8 mouse cellular contexts compared by ENCODE assay signal in the genomic region with DNA sequence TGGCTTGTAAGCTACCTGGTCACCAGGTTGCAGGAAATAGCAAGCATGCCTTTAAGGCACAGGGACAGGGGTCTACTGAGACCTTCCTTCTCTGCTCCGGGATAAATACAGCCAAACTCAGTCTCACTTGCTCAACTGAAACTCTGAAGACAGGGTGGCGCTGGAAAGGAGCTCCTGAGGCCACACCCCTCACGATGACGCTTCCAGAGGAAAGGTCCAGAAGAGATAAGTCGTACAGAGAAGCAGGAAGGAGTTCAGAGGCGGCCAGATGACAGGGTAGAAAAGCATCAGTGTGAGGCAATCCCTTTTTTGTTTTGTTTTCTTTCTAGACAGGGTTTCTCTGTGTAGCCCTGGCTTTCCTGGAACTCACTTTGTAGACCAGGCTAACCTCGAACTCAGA. TPM values are rescaled to one million over a fixed set of nuclear protein-coding genes. Genes with fewer than 3 reads are reported as not detected.
DNase-seq lines count a peak whose midpoint lies in the region; ATAC-seq and TF ChIP-seq lines count a peak whose summit lies in the region.
"Had no signal": no experiment of that assay in that cellular context is flagged by ENCODE, and none has a peak within 500 bp of the region (broad histone marks: within the 10 kb centered on the region; RNA-seq: fewer than 3 reads in every experiment).

No protein-coding gene starts in this region.

- ATAC-seq in G1E (ENCODE audit: extremely low read depth, insufficient number of reproducible peaks, low FRiP score, poor library complexity, severe bottlenecking), result peak; percentile 62
- no peak for ATAC-seq in lung, embryonic 14.5 days (ENCODE audit: insufficient read depth)

- TF ChIP-seq CTCF in G1E (IDR thresholded peaks at IDR 0.05; ENCODE audit: low read depth, low read length), result no peak
- TF ChIP-seq CTCF in lung, embryonic 14.5 days (IDR thresholded peaks at IDR 0.05; ENCODE audit: low read depth), result no peak

- DNase-seq in G1E (ENCODE audit: low spot score), result peak; percentile 77
- peak; percentile 83 for DNase-seq in adrenal gland, postnatal 14 days
- DNase-seq in heart, postnatal 14 days, result peak; percentile 58 to 75
- DNase-seq in lung, embryonic 14.5 days, result peak; percentile 34
- DNase-seq in thymus, postnatal 0 days (ENCODE audit: low spot score), result peak; percentile 56
- DNase-seq in embryonic facial prominence, embryonic 10.5 days (ENCODE audit: low spot score), result no peak
- no peak for DNase-seq in cerebellum, postnatal 4 days (ENCODE audit: low spot score in 2 of 2)

- H3K9ac ChIP-seq in lung, embryonic 14.5 days, result no peak overlapping the region

- H3K4me2 ChIP-seq in lung, embryonic 14.5 days, result no peak overlapping the region

- peaks cover 52% of the 10 kb centered on the region for H3K36me3 ChIP-seq in G1E (replicated peaks)
- no peaks in the 10 kb centered on the region for H3K36me3 ChIP-seq in lung, embryonic 14.5 days (ENCODE audit: insufficient read depth)
- no peaks in the 10 kb centered on the region for H3K36me3 ChIP-seq in embryonic facial prominence, embryonic 10.5 days (replicated peaks)

- no peak overlapping the region for H3K27ac ChIP-seq in lung, embryonic 14.5 days (ENCODE audit: low read depth)
- no peak overlapping the region for H3K27ac ChIP-seq in embryonic facial prominence, embryonic 10.5 days (replicated peaks)

- H3K4me1 ChIP-seq in G1E (ENCODE audit: insufficient read depth, low read depth, low read length), result peaks cover 92% of the 10 kb centered on the region
- H3K4me1 ChIP-seq in lung, embryonic 14.5 days (ENCODE audit: insufficient read depth), result no peaks in the 10 kb centered on the region
- H3K4me1 ChIP-seq in embryonic facial prominence, embryonic 10.5 days, result no peaks in the 10 kb centered on the region

- intact Hi-C loops in heart, postnatal 14 days (cut with DNase I), result no loop called here

- peak overlapping the region; percentile 47; the same call in 1 of the 2 replicates for H3K4me3 ChIP-seq in G1E (ENCODE audit: low read depth, low read length)
- no peak overlapping the region for H3K4me3 ChIP-seq in lung, embryonic 14.5 days (ENCODE audit: low read depth, low read length)
- no peak overlapping the region for H3K4me3 ChIP-seq in embryonic facial prominence, embryonic 10.5 days
- H3K4me3 ChIP-seq: myocyte had no signal

- no peaks in the 10 kb centered on the region for H3K9me3 ChIP-seq in G1E (replicated peaks)
- no peaks in the 10 kb centered on the region for H3K9me3 ChIP-seq in lung, embryonic 14.5 days (ENCODE audit: low read depth, low read length)
- no peaks in the 10 kb centered on the region for H3K9me3 ChIP-seq in embryonic facial prominence, embryonic 10.5 days

- 35% methylated on average over 7 of the region's 7 CpGs for WGBS in lung, embryonic 14.5 days
- 55% methylated on average over 7 of the region's 7 CpGs for WGBS in embryonic facial prominence, embryonic 10.5 days

- no peaks in the 10 kb centered on the region for H3K27me3 ChIP-seq in G1E (ENCODE audit: insufficient read depth, low read length)
- peaks cover 3% of the 10 kb centered on the region; the same call in 1 of the 2 replicates for H3K27me3 ChIP-seq in lung, embryonic 14.5 days (ENCODE audit: insufficient read depth, low read length)
- peaks cover 14% of the 10 kb centered on the region for H3K27me3 ChIP-seq in embryonic facial prominence, embryonic 10.5 days (replicated peaks; ENCODE audit: low read depth, poor library complexity, severe bottlenecking)

RNA-seq across cellular contexts. Expression of gene Zc3hav1, which starts 8.6 kb away (rescaled TPM):
- total RNA-seq in G1E (2014; fragmentation: Nextera tagmentation) (210 and 217 TPM in 2 replicates), G1E (2017) (107 and 112 TPM in 2 replicates)
- 44.0 and 45.8 TPM in 2 replicates for polyA plus RNA-seq in G1E (2012)
- 45.0 and 49.5 TPM in 2 replicates for total RNA-seq in adrenal gland, postnatal 14 days (2021)
- 10 to 100 TPM; 16.9 to 18.8 TPM for total RNA-seq in heart, postnatal 14 days (2021)
- 4.7 and 5.7 TPM in 2 replicates for polyA plus RNA-seq in lung, embryonic 14.5 days (2014; fragmentation: Nextera tagmentation; extraction: Ambion mirVana)
- 39.7 and 46.3 TPM in 2 replicates for polyA plus RNA-seq in thymus, postnatal 0 days (2015; fragmentation: Nextera tagmentation; extraction: Ambion mirVana)
- 1.9 and 2.5 TPM in 2 replicates for polyA plus RNA-seq in embryonic facial prominence, embryonic 10.5 days (2016; fragmentation: Nextera tagmentation; extraction: Ambion mirVana)

RNA-seq across cellular contexts. Expression of gene Ttc26, which starts 35.5 kb away (rescaled TPM):
- total RNA-seq in G1E (2014; fragmentation: Nextera tagmentation) (6.1 and 6.5 TPM in 2 replicates), G1E (2017) (2.7 and 5.9 TPM in 2 replicates)
- polyA plus RNA-seq in G1E (2012), result 0.31 and 0.89 TPM in 2 replicates
- 1.6 and 3.3 TPM in 2 replicates for total RNA-seq in adrenal gland, postnatal 14 days (2021)
- 1 to 10 TPM; 2.6 to 3.7 TPM for total RNA-seq in heart, postnatal 14 days (2021)
- polyA plus RNA-seq in lung, embryonic 14.5 days (2014; fragmentation: Nextera tagmentation; extraction: Ambion mirVana), result 9.0 and 9.2 TPM in 2 replicates
- 1.0 TPM in 2 replicates for polyA plus RNA-seq in thymus, postnatal 0 days (2015; fragmentation: Nextera tagmentation; extraction: Ambion mirVana)
- 14.4 and 15.4 TPM in 2 replicates for polyA plus RNA-seq in embryonic facial prominence, embryonic 10.5 days (2016; fragmentation: Nextera tagmentation; extraction: Ambion mirVana)

RNA-seq across cellular contexts. Expression of gene Zc3hav1l, which starts 46.7 kb away (rescaled TPM):
- 28.5 and 30.6 TPM in 2 replicates for total RNA-seq in G1E (2014; fragmentation: Nextera tagmentation)
- total RNA-seq in G1E (2017), result 4.5 and 5.6 TPM in 2 replicates
- 7.3 and 7.5 TPM in 2 replicates for polyA plus RNA-seq in G1E (2012)
- total RNA-seq in adrenal gland, postnatal 14 days (2021), result 4.3 and 5.0 TPM in 2 replicates
- 1 to 10 TPM; 3.4 to 3.8 TPM for total RNA-seq in heart, postnatal 14 days (2021)
- 14.2 and 14.4 TPM in 2 replicates for polyA plus RNA-seq in lung, embryonic 14.5 days (2014; fragmentation: Nextera tagmentation; extraction: Ambion mirVana)
- polyA plus RNA-seq in thymus, postnatal 0 days (2015; fragmentation: Nextera tagmentation; extraction: Ambion mirVana), result 2.5 and 2.7 TPM in 2 replicates
- polyA plus RNA-seq in embryonic facial prominence, embryonic 10.5 days (2016; fragmentation: Nextera tagmentation; extraction: Ambion mirVana), result 17.0 and 17.5 TPM in 2 replicates

Comparison
In these comparisons a context has a peak if more than half of its experiments do, and no peak if none do; other contexts are left out.
1. DNase-seq: peak in G1E (single experiment), adrenal gland, postnatal 14 days (single experiment), heart, postnatal 14 days (2 of 2), lung, embryonic 14.5 days (single experiment) and thymus, postnatal 0 days (single experiment); none in embryonic facial prominence, embryonic 10.5 days (single experiment) and cerebellum, postnatal 4 days (0 of 2).